Comparison of ENCODE assay signal across 30 mouse cellular contexts in the genomic region with DNA sequence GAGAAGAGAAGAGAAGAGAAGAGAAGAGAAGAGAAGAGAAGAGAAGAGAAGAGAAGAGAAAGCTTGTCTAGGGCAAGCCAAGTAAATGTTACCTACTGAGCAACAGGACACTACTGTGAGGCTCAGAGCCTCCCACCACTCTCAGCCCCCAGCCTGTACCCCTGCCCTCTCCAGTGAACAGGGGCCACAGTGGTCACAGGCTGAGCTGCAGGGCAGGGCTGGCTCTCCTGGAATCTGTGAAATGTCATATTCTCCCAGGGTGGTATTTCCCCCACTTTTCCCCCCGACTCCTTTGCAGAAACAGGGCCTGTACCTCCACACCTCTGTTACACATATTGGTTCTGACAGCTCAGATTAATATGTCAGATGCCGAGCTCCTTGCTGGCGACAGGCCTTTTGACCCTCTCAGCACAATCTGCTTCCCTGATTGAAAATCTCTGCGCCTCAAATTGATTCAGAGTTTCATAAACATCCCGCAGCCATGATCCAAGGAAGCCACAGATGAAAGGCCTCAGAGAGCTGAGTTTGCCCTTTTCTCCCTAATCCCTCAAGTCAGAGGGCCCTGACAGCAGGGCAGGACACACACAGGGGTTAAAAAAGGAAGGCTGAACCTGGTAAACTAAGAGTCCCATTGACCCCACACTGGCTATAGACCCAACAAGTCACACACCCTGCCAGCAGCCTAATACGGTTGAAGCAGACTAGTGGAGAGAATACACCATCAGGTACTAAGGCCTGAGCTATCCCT.
A peak's percentile ranks its signal among the peaks of the same experiment; 100 is the strongest.
DNase-seq lines count a peak whose midpoint lies in the region; ATAC-seq and TF ChIP-seq lines count a peak whose summit lies in the region.
"Had no signal": no experiment of that assay in that cellular context is flagged by ENCODE, and none has a peak within 500 bp of the region (broad histone marks: within the 10 kb centered on the region; RNA-seq: fewer than 3 reads in every experiment).

No protein-coding gene starts in this region.

- peaks cover 22% of the 10 kb centered on the region for H3K9me3 ChIP-seq in heart, embryonic 13.5 days
- H3K9me3 ChIP-seq in embryonic facial prominence, embryonic 12.5 days, result peaks cover 8% of the 10 kb centered on the region; the same call in 1 of the 2 replicates
- peaks cover 10% of the 10 kb centered on the region for H3K9me3 ChIP-seq in limb, embryonic 11.5 days (ENCODE audit: control insufficient read depth, low read length)
- H3K9me3 ChIP-seq in intestine, postnatal 0 days (ENCODE audit: control insufficient read depth), result peaks cover 7% of the 10 kb centered on the region
- H3K9me3 ChIP-seq: midbrain, embryonic 15.5 days had no signal

- H3K4me3 ChIP-seq in heart, embryonic 13.5 days, result no peak overlapping the region
- no peak overlapping the region for H3K4me3 ChIP-seq in embryonic facial prominence, embryonic 12.5 days
- no peak overlapping the region for H3K4me3 ChIP-seq in limb, embryonic 11.5 days (ENCODE audit: low read depth, low read length)
- no peak overlapping the region for H3K4me3 ChIP-seq in intestine, postnatal 0 days (ENCODE audit: low read depth, low read length)
- H3K4me3 ChIP-seq: embryonic facial prominence, embryonic 15.5 days; forebrain, embryonic 13.5 days; liver, embryonic 15.5 days; midbrain, embryonic 10.5 days; midbrain, embryonic 15.5 days had no signal

- no peak overlapping the region for H3K4me2 ChIP-seq in heart, embryonic 13.5 days
- H3K4me2 ChIP-seq in embryonic facial prominence, embryonic 12.5 days (replicated peaks), result no peak overlapping the region
- no peak overlapping the region for H3K4me2 ChIP-seq in limb, embryonic 11.5 days (ENCODE audit: low read depth, severe bottlenecking)
- H3K4me2 ChIP-seq in intestine, postnatal 0 days (replicated peaks; ENCODE audit: low read depth), result no peak overlapping the region
- H3K4me2 ChIP-seq: embryonic facial prominence, embryonic 15.5 days; forebrain, embryonic 13.5 days; heart, embryonic 11.5 days; hindbrain, embryonic 14.5 days; liver, embryonic 15.5 days; lung, embryonic 14.5 days; midbrain, embryonic 15.5 days had no signal

- H3K4me1 ChIP-seq in heart, embryonic 13.5 days, result peaks cover 27% of the 10 kb centered on the region
- H3K4me1 ChIP-seq in embryonic facial prominence, embryonic 12.5 days, result peaks cover 12% of the 10 kb centered on the region
- peaks cover 23% of the 10 kb centered on the region for H3K4me1 ChIP-seq in limb, embryonic 11.5 days (ENCODE audit: control insufficient read depth, insufficient read depth, low read length)
- no peaks in the 10 kb centered on the region for H3K4me1 ChIP-seq in intestine, postnatal 0 days (replicated peaks; ENCODE audit: control insufficient read depth, insufficient read depth, low read length)
- H3K4me1 ChIP-seq: embryonic facial prominence, embryonic 15.5 days; forebrain, embryonic 13.5 days; liver, embryonic 15.5 days; midbrain, embryonic 15.5 days had no signal

- H3K27ac ChIP-seq in heart, embryonic 13.5 days (replicated peaks), result no peak overlapping the region
- H3K27ac ChIP-seq in embryonic facial prominence, embryonic 12.5 days, result peak overlapping the region; percentile 76
- H3K27ac ChIP-seq in limb, embryonic 11.5 days (replicated peaks; ENCODE audit: low read depth, low read length), result 0 out of 2 replicates have a peak overlapping the region, but pooled peaks have one; percentile 59
- no peak overlapping the region for H3K27ac ChIP-seq in intestine, postnatal 0 days (ENCODE audit: low read depth, low read length)
- H3K27ac ChIP-seq: embryonic facial prominence, embryonic 15.5 days; forebrain, embryonic 13.5 days; hindbrain, embryonic 14.5 days; kidney, postnatal 0 days; liver, embryonic 15.5 days; midbrain, embryonic 10.5 days; midbrain, embryonic 15.5 days; stomach, postnatal 0 days had no signal

- ATAC-seq in heart, embryonic 13.5 days (ENCODE audit: extremely low read depth, insufficient number of reproducible peaks, low FRiP score, low TSS enrichment), result no peak
- ATAC-seq in embryonic facial prominence, embryonic 12.5 days (ENCODE audit: insufficient number of reproducible peaks, insufficient read depth, low FRiP score, low TSS enrichment), result 0 out of 2 replicates have a peak, but pooled peaks have one; percentile 65
- ATAC-seq in limb, embryonic 11.5 days (ENCODE audit: insufficient number of reproducible peaks, low FRiP score, low TSS enrichment, low read depth), result peak; percentile 65; the same call in 1 of the 2 replicates
- ATAC-seq in intestine, postnatal 0 days, result no peak
- ATAC-seq: forebrain, embryonic 13.5 days; midbrain, embryonic 15.5 days; Patski had no signal

- no peak for TF ChIP-seq CTCF in intestine, postnatal 0 days (IDR thresholded peaks at IDR 0.05; ENCODE audit: low read depth)

- H3K9ac ChIP-seq in heart, embryonic 13.5 days, result 0 out of 2 replicates have a peak overlapping the region, but pooled peaks have one; percentile 54
- no peak overlapping the region for H3K9ac ChIP-seq in embryonic facial prominence, embryonic 12.5 days
- no peak overlapping the region for H3K9ac ChIP-seq in limb, embryonic 11.5 days (ENCODE audit: low read length)
- H3K9ac ChIP-seq in intestine, postnatal 0 days (ENCODE audit: low read depth, low read length), result no peak overlapping the region
- H3K9ac ChIP-seq: embryonic facial prominence, embryonic 15.5 days; forebrain, embryonic 13.5 days; hindbrain, embryonic 14.5 days; liver, embryonic 15.5 days; lung, embryonic 14.5 days; midbrain, embryonic 15.5 days had no signal

- H3K27me3 ChIP-seq in heart, embryonic 13.5 days (replicated peaks), result peaks cover 6% of the 10 kb centered on the region; the same call in 1 of the 2 replicates
- H3K27me3 ChIP-seq in embryonic facial prominence, embryonic 12.5 days, result no peaks in the 10 kb centered on the region
- H3K27me3 ChIP-seq in limb, embryonic 11.5 days (ENCODE audit: control insufficient read depth, insufficient read depth, low read length), result no peaks in the 10 kb centered on the region
- no peaks in the 10 kb centered on the region for H3K27me3 ChIP-seq in intestine, postnatal 0 days (replicated peaks; ENCODE audit: control insufficient read depth, insufficient read depth, low read length)
- H3K27me3 ChIP-seq: embryonic facial prominence, embryonic 15.5 days; forebrain, embryonic 13.5 days; liver, embryonic 15.5 days; midbrain, embryonic 15.5 days; Patski had no signal

- DNase-seq in heart, adult 18-20 months, result no peak
- peak; percentile 62 for DNase-seq in limb, embryonic 11.5 days (ENCODE audit: low spot score)
- no peak for DNase-seq in layer of hippocampus, postnatal 10 days (ENCODE audit: low spot score in 2 of 2)
- no peak for DNase-seq in adrenal gland, postnatal 36 days
- DNase-seq: adrenal gland, postnatal 14 days; cerebellum, adult 11-12 months; cerebellum, adult 9-11 months; gastrocnemius, postnatal 25 days; heart, adult 11 months; heart, postnatal 4 days; kidney, adult 8-10 months; left cerebral cortex, postnatal 4 days; lung, embryonic 14.5 days; lung, postnatal 14 days; right cerebral cortex, postnatal 4 days; thymus, adult 18-20 months; thymus, postnatal 4 days had no signal

- H3K36me3 ChIP-seq in heart, embryonic 13.5 days, result no peaks in the 10 kb centered on the region
- no peaks in the 10 kb centered on the region for H3K36me3 ChIP-seq in embryonic facial prominence, embryonic 12.5 days
- no peaks in the 10 kb centered on the region for H3K36me3 ChIP-seq in limb, embryonic 11.5 days (ENCODE audit: control insufficient read depth, insufficient read depth, low read length)
- no peaks in the 10 kb centered on the region for H3K36me3 ChIP-seq in intestine, postnatal 0 days (ENCODE audit: control insufficient read depth, insufficient read depth)
- H3K36me3 ChIP-seq: embryonic facial prominence, embryonic 15.5 days; liver, embryonic 15.5 days; midbrain, embryonic 10.5 days; midbrain, embryonic 15.5 days had no signal

- 34% methylated on average over 6 of the region's 6 CpGs for WGBS in heart, embryonic 13.5 days
- 20% methylated on average over 6 of the region's 6 CpGs for WGBS in embryonic facial prominence, embryonic 12.5 days
- 28% methylated on average over 6 of the region's 6 CpGs for WGBS in limb, embryonic 11.5 days
- WGBS in intestine, postnatal 0 days, result 73% methylated on average over 6 of the region's 6 CpGs

Comparison
In these comparisons a context has a peak if more than half of its experiments do, and no peak if none do; other contexts are left out.
1. ATAC-seq: peak in embryonic facial prominence, embryonic 12.5 days (single experiment) and limb, embryonic 11.5 days (single experiment); none in heart, embryonic 13.5 days (single experiment) and intestine, postnatal 0 days (single experiment).
2. H3K27ac ChIP-seq: peak in embryonic facial prominence, embryonic 12.5 days (single experiment) and limb, embryonic 11.5 days (single experiment); none in heart, embryonic 13.5 days (single experiment) and intestine, postnatal 0 days (single experiment).